Mouse (Mus musculus): ENCODE data around the gene Rfng. TPM values are rescaled to one million over a fixed set of nuclear protein-coding genes. Genes with fewer than 3 reads are reported as not detected.
"Not testable (repeated sequence)": the region's sequence is repeated elsewhere in the genome, so short reads cannot be mapped to it uniquely, and the experiment has no call there.

Rfng gene
- 10 to 100 TPM; 12.2 to 12.5 TPM for total RNA-seq (2021)

DNA sequence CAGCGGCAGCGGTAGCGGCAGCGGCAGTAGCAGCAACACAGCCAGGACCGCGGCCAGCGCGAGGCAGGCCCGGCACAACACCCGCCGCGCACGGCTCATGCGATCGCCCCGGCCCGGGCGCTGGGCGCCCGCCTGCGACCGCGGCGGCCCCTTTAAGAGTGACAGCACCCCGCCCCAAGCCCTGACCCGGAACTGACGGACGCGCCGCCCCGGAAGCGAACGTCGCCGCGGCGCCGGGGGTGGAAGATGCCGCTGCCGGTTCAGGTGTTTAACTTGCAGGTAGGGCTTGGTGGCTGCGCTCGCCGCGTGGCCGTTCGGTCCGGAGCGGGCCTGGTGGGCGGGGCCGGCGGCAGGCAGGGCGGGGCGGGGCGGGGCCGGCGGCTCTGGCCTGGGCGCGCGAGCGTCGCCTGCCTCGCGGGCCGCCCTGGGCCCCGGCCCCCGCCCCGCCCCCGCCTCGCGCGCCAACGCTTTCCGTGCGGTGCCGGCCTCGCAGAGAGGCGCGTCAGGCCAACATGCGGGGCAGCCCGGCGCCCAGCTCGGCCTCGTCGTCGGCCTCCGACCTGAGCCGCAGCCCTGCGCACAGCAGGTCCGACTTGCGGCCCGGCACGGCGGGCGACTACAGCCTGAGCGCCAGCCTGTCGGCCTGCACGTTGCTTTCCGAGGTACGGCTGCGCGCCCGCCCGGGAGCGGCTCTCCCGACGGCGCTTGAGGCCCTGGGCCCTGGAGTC lies at the start of gene Rfng, which contains the start of gene Gps1:
Gene Rfng, minus strand, starts transcription at position 144 of the 728 bp plus-strand sequence.
Gene Gps1, plus strand, starts transcription at position 209 of the 728 bp plus-strand sequence.
- peak; percentile 86 to 88 for DNase-seq
- intact Hi-C loops (cut with DNase I): no loop called here

DNA sequence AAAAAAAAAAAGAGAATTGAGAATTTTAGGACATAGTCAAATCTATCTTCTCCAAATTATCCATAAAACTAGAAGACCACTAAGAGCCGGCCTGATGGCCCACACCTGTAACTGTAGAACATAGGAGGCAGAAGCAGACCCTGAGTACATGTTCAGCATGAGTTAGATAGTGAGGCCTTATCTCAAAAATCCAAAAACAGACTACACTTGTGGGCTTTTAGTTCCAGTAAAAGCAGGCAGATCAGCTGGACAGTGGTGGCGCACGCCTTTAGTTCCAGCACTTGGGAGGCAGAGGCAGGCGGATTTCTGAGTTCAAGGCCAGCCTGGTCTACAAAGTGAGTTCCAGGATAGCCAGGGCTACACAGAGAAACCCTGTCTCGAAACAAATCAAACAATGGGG lies 49.0 kb upstream of the Rfng start:
- DNase-seq; intact Hi-C loops (cut with DNase I): not testable (repeated sequence)

DNA sequence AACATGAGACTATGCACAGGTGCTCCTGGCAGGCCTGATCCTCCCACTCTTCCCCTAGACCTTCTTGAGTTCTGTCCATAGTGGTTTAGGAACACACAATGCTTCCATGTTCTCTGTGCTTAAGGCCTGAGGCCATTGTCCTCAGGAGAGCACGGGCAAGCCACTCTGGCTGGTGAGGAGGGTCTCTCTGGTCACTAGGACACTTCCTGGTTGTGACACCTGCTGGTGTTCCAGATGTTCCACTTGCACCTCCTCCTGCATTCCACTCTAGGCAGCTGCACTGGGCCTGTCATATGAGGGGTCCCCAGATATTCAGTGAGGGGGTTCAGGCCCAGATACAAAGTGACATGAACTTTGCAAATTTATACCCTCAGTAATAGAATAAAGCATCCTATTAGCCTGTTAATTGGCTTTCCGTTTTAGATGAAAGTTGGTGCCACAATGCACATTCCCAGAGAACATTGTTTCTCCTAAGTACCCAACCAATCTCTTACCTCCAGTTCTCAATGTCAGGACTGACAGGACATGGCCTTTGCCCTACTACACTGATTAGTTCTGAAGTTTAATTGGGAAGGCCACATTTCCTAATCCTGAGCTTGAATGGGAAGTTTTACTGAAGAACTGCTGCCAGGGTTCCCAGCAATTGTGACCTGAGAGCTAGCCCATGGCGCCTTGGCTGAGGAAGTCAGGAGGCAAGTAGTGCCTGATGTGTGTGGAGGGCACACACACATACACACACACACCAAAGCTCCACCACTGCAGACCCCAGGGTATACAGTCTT lies 47.8 kb upstream of the Rfng start:
- intact Hi-C loops (cut with DNase I): no loop called here
- no peak for DNase-seq

DNA sequence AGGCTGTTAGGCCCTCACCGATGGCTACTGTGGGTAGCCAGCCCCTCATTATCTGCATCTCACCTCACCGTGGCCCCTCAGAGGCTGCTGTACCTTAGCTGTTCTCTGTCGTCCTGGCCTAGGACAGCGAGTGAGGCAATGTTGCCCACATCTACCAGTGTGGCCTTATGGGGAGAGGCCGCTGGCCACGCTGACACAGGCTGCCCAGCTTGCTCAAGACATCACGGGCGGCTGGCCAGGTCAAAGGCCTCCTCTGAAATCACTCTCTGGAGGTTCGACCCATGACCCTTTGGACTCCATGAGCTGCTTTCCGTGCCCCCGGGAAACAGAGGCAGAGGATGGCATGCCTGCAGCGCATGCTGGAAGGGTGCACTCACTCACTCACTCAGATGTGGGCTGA lies 46.7 kb upstream of the Rfng start:
- intact Hi-C loops (cut with DNase I): no loop called here
- no peak for DNase-seq

GRCm38 (mm10) chr11:120829757-120830532 lies 45.9 kb upstream of the Rfng start:
- intact Hi-C loops (cut with DNase I): no loop called here
- DNase-seq: no peak

GRCm38 (mm10) chr11:120828416-120828815 lies 44.4 kb upstream of the Rfng start:
- intact Hi-C loops (cut with DNase I): no loop called here
- DNase-seq: no peak

- intact Hi-C loops (cut with DNase I): no loop called here
Measured at GRCm38 (mm10) chr11:120826016-120826953, 42.3 kb upstream of the Rfng start.

GRCm38 (mm10) chr11:120825289-120825863 lies 41.4 kb upstream of the Rfng start:
- intact Hi-C loops (cut with DNase I): no loop called here
- peak; percentile 26 to 39 for DNase-seq

More at GRCm38 (mm10) chr11:120826016-120826953, 42.3 kb upstream of the Rfng start:
- no peak for DNase-seq

DNA sequence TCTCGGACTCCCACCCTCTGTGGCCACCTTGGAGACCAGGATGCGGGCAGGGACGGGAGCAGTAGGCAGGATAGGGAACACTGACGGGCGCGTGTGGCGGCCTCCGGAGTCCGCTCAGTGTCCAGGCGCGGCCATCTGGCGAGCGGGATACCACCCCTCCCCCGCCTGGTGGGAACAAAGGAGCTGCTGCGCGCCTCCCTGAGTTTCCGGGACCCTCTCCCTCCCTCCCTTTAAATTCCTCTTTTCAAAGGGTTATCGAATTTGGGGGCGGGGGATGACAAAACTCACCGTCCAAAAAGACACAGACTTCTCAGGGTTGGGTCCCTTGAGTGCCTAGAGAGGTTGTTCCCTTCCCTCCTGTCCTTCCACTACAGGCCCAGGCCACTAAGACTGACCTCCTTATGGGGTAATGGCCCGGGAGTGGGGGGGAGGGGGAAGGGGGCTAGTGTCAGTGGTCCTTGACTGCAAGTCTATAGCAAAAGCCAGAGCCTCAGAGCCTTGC lies 40.8 kb upstream of the Rfng start:
- intact Hi-C loops (cut with DNase I): loop anchor here (5.0 kb wide), 1 partner anchor 82 kb away; no protein-coding TSS in a partner anchor

GRCm38 (mm10) chr11:120823956-120824786 lies 40.2 kb upstream of the Rfng start, which contains the start of gene Fasn:
Gene Fasn (minus strand): TSS chr11:120824547.
- DNase-seq: peak; percentile 97 to 98
- intact Hi-C loops (cut with DNase I): loop anchor here (5.0 kb wide), 1 partner anchor 83 kb away; no protein-coding TSS in a partner anchor

More for the DNA sequence above, 40.8 kb upstream of the Rfng start:
- no peak for DNase-seq

DNA sequence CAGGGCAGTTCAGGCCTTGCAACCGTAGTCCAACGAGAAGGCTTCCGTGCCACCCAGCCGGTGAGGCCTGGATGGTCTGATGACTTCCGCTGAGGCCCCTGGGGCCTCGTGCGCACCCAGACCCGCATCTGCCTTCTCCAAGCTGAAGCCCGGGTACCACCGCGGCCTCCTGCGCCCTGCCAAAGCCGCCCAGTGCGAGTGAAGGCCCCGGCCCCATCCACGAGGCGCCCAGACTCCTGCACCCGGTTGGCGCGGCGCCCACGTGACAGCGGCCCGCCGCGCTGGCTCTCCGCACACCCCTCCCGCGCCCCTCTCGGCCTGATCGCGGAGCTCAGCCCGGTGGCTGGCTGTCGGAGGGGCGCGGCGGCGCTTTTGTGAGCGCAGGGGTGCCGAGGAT lies 39.5 kb upstream of the Rfng start:
- intact Hi-C loops (cut with DNase I): loop anchor here (5.0 kb wide), 1 partner anchor 84 kb away; no protein-coding TSS in a partner anchor
- no peak for DNase-seq

DNA sequence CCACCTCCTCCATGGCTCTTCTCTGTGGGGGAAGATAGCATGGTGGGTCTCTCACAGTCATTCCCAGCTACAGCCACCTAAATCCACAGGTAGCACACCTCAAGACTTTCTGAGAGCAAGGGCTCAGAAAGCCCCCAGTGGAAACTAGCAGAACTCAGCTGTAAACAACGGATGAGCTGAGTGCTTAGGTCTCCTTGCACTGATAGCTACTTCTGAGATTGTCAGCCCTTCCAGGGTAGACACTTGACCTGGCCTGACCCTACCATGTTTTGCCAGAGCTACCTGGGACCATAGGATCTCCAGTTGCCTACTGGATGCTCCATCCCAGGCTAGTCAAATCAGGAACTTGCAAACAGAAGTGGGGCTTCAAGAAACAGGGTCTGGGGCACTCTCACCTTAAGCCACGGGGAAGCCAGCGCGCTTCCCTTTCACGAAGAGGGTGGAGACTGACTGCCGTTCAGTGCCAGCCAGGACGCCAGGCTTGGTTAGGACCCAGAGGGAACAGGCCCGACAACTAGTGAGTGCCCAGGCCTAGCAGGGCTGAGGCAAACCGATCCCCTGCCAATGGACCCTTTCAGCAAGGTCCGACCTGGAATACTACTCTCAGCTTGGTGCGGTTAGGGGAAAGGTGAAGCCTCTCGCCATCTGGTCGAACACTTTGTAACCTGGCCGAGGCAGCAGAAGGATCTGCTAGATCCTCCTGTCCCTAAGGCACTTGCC lies 39.0 kb upstream of the Rfng start:
- DNase-seq: peak; percentile 42 to 43
- intact Hi-C loops (cut with DNase I): loop anchor here (5.0 kb wide), 1 partner anchor 84 kb away; no protein-coding TSS in a partner anchor

- intact Hi-C loops (cut with DNase I): loop anchor here (5.0 kb wide), 1 partner anchor 85 kb away; no protein-coding TSS in a partner anchor
Measured at GRCm38 (mm10) chr11:120822321-120822720, 38.3 kb upstream of the Rfng start.

GRCm38 (mm10) chr11:120821076-120821922 lies 37.3 kb upstream of the Rfng start:
- peak; percentile 67 to 75 for DNase-seq
- intact Hi-C loops (cut with DNase I): loop anchor here (5.0 kb wide), 1 partner anchor 86 kb away; no protein-coding TSS in a partner anchor

More at GRCm38 (mm10) chr11:120822321-120822720, 38.3 kb upstream of the Rfng start:
- DNase-seq: no peak

DNA sequence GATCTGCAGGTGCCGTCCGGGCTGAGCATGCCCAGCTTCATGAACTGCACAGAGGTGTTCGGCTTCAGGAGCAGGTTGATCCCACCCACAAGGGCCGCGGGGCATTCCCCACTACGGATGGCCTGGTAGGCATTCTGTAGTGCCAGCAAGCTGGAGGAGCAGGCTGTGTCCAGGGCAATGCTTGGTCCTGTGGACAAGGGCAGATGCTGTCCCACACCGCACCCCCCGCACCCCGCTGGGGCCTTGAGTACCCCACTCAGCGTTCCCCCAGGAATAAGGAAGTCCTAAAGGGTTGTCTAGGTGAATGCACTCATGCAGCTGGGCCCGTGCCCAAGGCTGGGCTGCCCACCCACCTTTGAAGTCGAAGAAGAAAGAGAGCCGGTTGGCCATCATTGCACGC lies 36.5 kb upstream of the Rfng start:
- intact Hi-C loops (cut with DNase I): loop anchor here (5.0 kb wide), 1 partner anchor 87 kb away; no protein-coding TSS in a partner anchor
- DNase-seq: no peak

DNA sequence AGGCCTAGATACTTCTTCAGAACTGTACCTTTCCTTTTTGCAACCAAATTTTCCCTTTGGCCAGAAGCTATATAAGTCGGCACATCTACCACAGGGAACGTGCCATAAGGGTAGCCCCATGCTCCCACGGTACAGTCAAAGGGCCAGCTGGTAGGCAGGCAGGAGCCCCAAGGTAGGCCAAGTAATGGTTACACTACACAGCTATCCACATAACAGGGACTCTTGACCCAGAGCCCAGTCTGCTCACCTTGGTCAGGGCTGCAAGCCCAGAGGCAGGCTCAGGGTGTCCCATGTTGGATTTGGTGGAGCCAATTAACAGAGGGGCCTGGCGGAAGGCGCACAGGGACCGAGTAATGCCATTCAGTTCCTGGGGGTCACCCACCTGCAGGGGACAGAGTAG lies 35.5 kb upstream of the Rfng start:
- intact Hi-C loops (cut with DNase I): no loop called here
- DNase-seq: no peak
